Mouse (Mus musculus) MEL (cell line): ENCODE results near the gene Slc38a4. TPM values are rescaled to one million over a fixed set of nuclear protein-coding genes. Genes with fewer than 3 reads are reported as not detected.

Experiments used
- DNase-seq: peaks from one replicate; pipeline ENCODE4 v3.0.0; 2011; ENCODE audit warnings: low read depth, low spot score
- H3K27ac ChIP-seq: 2 replicates; pipeline ENCODE4 v1.5.1; 2012; ENCODE audit warnings: low read depth, mild to moderate bottlenecking, control low read depth, low read length, moderate library complexity; ENCODE audit not compliant: control insufficient read depth
- H3K27me3 ChIP-seq, 2 experiments: fragments of 150-350 bp in 1 of 2; sonication (generic) in 1 of 2; 2 replicates each; pipeline ENCODE4 v1.6.1; 2012; ENCODE audit warnings: low read length in 2 of 2, mild to moderate bottlenecking in 2 of 2, improper control_type of control experiment in 1 of 2, moderate library complexity in 1 of 2; ENCODE audit not compliant: insufficient read depth in 2 of 2, control insufficient read depth in 1 of 2
- H3K36me3 ChIP-seq, 2 experiments: 2 replicates each; pipeline ENCODE4 v1.6.1; 2012 to 2014; ENCODE audit warnings: low read length in 2 of 2, improper control_type of control experiment in 1 of 2, inconsistent platforms in 1 of 2, mild to moderate bottlenecking in 1 of 2; ENCODE audit not compliant: insufficient read depth in 2 of 2, control insufficient read depth in 1 of 2
- H3K4me1 ChIP-seq, 2 experiments: fragments of 150-350 bp in 1 of 2; sonication (generic) in 1 of 2; 2 replicates each; pipeline ENCODE4 v1.6.1; 2012; ENCODE audit warnings: low read length in 2 of 2, improper control_type of control experiment in 1 of 2, mild to moderate bottlenecking in 1 of 2; ENCODE audit not compliant: insufficient read depth in 2 of 2, control insufficient read depth in 1 of 2
- H3K4me3 ChIP-seq, 2 experiments: fragments of 150-350 bp in 1 of 2; sonication (generic) in 1 of 2; 2 replicates each; pipeline ENCODE4 v1.5.1; 2012; ENCODE audit warnings: low read depth in 2 of 2, low read length in 2 of 2, mild to moderate bottlenecking in 2 of 2, moderate library complexity in 2 of 2, control low read depth in 1 of 2, improper control_type of control experiment in 1 of 2; ENCODE audit not compliant: control insufficient read depth in 1 of 2, insufficient read depth in 1 of 2
- H3K79me2 ChIP-seq: 2 replicates; pipeline ENCODE4 v1.6.1; 2012; ENCODE audit warnings: mild to moderate bottlenecking, low read length, moderate library complexity; ENCODE audit not compliant: control insufficient read depth, poor library complexity, insufficient read depth
- H3K9ac ChIP-seq: 2 replicates; pipeline ENCODE4 v1.6.1; 2012; ENCODE audit warnings: low read depth, mild to moderate bottlenecking, control low read depth, low read length, moderate library complexity; ENCODE audit not compliant: control insufficient read depth, poor library complexity, severe bottlenecking
- H3K9me3 ChIP-seq: fragments of 150-350 bp; sonication (generic); replicated peaks from 2 replicates; pipeline ENCODE4 v1.6.1; 2012; ENCODE audit warnings: mild to moderate bottlenecking, low read length, improper control_type of control experiment, moderate library complexity; ENCODE audit not compliant: insufficient read depth
- BHLHE40 ChIP-seq: IDR thresholded peaks from 2 replicates; pipeline ENCODE4 v1.6.1; 2012; ENCODE audit warnings: low read depth, mild to moderate bottlenecking, inconsistent platforms, low read length, improper control_type of control experiment, borderline replicate concordance
- CTCF ChIP-seq, 3 experiments: IDR thresholded peaks in 2 of 3; conservative IDR thresholded peaks in 1 of 3; 2 replicates each; pipeline ENCODE4 v1.5.1; 2011 to 2012; ENCODE audit warnings: low read length in 3 of 3, low read depth in 2 of 3, mild to moderate bottlenecking in 2 of 3, improper control_type of control experiment in 1 of 3, inconsistent platforms in 1 of 3, mixed read lengths in 1 of 3, moderate library complexity in 1 of 3; ENCODE audit not compliant: control insufficient read depth in 1 of 3, insufficient read depth in 1 of 3, poor library complexity in 1 of 3, severe bottlenecking in 1 of 3
- E2F4 ChIP-seq: IDR thresholded peaks from 2 replicates; pipeline ENCODE4 v1.6.1; 2011; ENCODE audit warnings: low read depth, low read length, improper control_type of control experiment, borderline replicate concordance
- MAX ChIP-seq: IDR thresholded peaks from 2 replicates; pipeline ENCODE4 v1.6.1; 2011; ENCODE audit warnings: low read length, improper control_type of control experiment
- MYB ChIP-seq: IDR thresholded peaks from 2 replicates; pipeline ENCODE4 v1.6.1; 2011; ENCODE audit warnings: mild to moderate bottlenecking, low read depth, low read length, improper control_type of control experiment
- NRF1 ChIP-seq: IDR thresholded peaks from 2 replicates; pipeline ENCODE4 v1.6.1; 2014; ENCODE audit warnings: low read depth, mild to moderate bottlenecking, inconsistent platforms, low read length, improper control_type of control experiment, moderate library complexity; ENCODE audit not compliant: poor library complexity, insufficient read depth, severe bottlenecking
- POLR2A ChIP-seq, 2 experiments: IDR thresholded peaks; 2 replicates each; pipeline ENCODE4 v1.6.1; 2011 to 2012; ENCODE audit warnings: low read length in 2 of 2, mild to moderate bottlenecking in 2 of 2, control low read depth in 1 of 2, improper control_type of control experiment in 1 of 2, low read depth in 1 of 2, moderate library complexity in 1 of 2; ENCODE audit not compliant: control insufficient read depth in 1 of 2, insufficient read depth in 1 of 2, poor library complexity in 1 of 2
- POLR2AphosphoS5 ChIP-seq: IDR thresholded peaks from 2 replicates; pipeline ENCODE4 v1.6.1; 2012; ENCODE audit warnings: low read depth, borderline replicate concordance, mild to moderate bottlenecking, inconsistent platforms, low read length, moderate library complexity, mixed read lengths
- RAD21 ChIP-seq: IDR thresholded peaks from 2 replicates; pipeline ENCODE4 v1.6.1; 2011; ENCODE audit warnings: mild to moderate bottlenecking, low read depth, low read length, improper control_type of control experiment
- SMC3 ChIP-seq: IDR thresholded peaks from 2 replicates; pipeline ENCODE4 v1.6.1; 2011; ENCODE audit warnings: low read depth, low read length, improper control_type of control experiment
- TBP ChIP-seq: IDR thresholded peaks from 2 replicates; pipeline ENCODE4 v1.8.0; 2011; ENCODE audit warnings: low read depth, low read length, improper control_type of control experiment
- USF1 ChIP-seq: IDR thresholded peaks from 2 replicates; pipeline ENCODE4 v1.6.1; 2014; ENCODE audit warnings: low read depth, mild to moderate bottlenecking, inconsistent platforms, low read length, improper control_type of control experiment, moderate library complexity
- ZC3H11A ChIP-seq: IDR thresholded peaks from 2 replicates; pipeline ENCODE4 v1.6.1; 2012; ENCODE audit warnings: low read depth, mild to moderate bottlenecking, inconsistent platforms, low read length, improper control_type of control experiment
- polyA plus RNA-seq, 2 experiments: library from polyadenylated mRNA; stranded (reverse) in 1 of 2; unstranded in 1 of 2; fragments of >175 nt in 1 of 2; fragments of >200 nt in 1 of 2; gene quantifications; 2 replicates each; pipeline versions ENCODE4 v1.2.1 to v1.2.4; 2012; ENCODE audit warnings: low replicate concordance in 2 of 2, low read depth in 1 of 2; ENCODE audit not compliant: insufficient read length in 2 of 2, insufficient read depth in 1 of 2, missing spikeins in 1 of 2
- total RNA-seq: library from RNA; depleted of rRNA; stranded (reverse); fragments of 300-350 nt; gene quantifications from 2 replicates; pipeline ENCODE4 v1.2.3, GENCODE M21; 2012

Gene Slc38a4
- total and polyA plus RNA-seq, 3 experiments = not detected

DNA sequence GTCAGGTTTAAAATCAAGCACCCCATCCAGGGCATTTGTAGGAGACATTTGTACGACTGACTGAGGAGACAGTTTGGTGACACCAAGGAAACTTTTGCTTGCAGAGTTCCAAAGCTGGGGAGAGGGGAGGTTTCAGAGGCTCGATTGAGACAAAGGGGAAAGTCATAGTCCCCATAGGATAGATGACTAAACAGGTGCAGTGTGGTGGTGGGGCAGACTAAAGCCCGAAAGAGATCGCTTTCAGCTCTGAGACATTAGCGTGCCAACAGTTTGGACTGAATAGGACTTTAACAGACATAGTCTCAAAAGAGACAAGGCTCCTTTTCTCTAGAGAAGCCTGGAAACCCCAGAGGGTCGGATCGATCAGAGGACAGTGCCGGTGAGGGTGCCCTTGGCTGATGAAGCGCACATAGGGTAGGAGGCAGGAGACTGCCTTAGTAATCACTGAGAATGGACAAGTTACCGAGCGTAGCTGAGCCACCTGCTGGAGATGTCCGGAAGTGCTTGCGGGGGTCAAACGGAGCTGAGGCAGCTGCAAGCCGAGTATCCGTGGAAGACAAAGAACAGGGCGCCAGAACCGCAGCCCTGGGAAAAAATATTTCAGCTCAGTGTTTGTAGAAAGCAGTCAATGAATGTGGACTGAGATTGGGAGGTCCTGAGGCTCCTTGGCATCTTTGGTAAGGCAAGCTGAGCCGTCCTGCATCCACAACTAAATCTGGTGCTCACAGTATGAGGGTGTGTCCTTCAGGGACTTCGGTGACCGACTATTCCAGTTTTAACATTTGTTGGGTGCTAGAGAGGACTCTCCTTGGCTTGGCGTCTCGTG, 102.4 kb downstream of the Slc38a4 start:
- Histone ChIP-seq H3K79me2 (no peaks in the 10 kb centered on the region), H3K36me3 (no peaks in the 10 kb centered on the region), H3K27ac (no peak overlapping the region), H3K9ac (no peak overlapping the region), H3K4me3 (no peak overlapping the region), H3K4me1 (no peaks in the 10 kb centered on the region), H3K9me3 (no peaks in the 10 kb centered on the region), H3K27me3 (0 out of 4 replicates have a peak, but pooled peaks cover 0 to 3% of the 10 kb centered on the region in 2 experiments)
- TF ChIP-seq RAD21 = peak; percentile 52
- TF ChIP-seq ZC3H11A = peak; percentile 24; the same call in 1 of the 2 replicates
- TF ChIP-seq BHLHE40 = no peak
- TF ChIP-seq MAX = no peak
- peak; percentile 87 for TF ChIP-seq SMC3
- TF ChIP-seq CTCF (IDR thresholded peaks at IDR 0.05 in 2 of 3, conservative IDR thresholded peaks at IDR 0.05 in 1 of 3; ENCODE audit: control insufficient read depth in 1 of 3, insufficient read depth in 1 of 3, low read depth in 2 of 3, low read length in 3 of 3, poor library complexity in 1 of 3, severe bottlenecking in 1 of 3) = peak; percentile 68 to 86 (median 73)
- TF ChIP-seq POLR2A (IDR thresholded peaks at IDR 0.05; ENCODE audit: control insufficient read depth in 1 of 2, insufficient read depth in 1 of 2, low read depth in 1 of 2, low read length in 2 of 2, poor library complexity in 1 of 2) = 0 out of 4 replicates have a peak, but pooled peaks of 1 of the 2 experiments have one; percentile 31
- peak; percentile 46 for DNase-seq

DNA sequence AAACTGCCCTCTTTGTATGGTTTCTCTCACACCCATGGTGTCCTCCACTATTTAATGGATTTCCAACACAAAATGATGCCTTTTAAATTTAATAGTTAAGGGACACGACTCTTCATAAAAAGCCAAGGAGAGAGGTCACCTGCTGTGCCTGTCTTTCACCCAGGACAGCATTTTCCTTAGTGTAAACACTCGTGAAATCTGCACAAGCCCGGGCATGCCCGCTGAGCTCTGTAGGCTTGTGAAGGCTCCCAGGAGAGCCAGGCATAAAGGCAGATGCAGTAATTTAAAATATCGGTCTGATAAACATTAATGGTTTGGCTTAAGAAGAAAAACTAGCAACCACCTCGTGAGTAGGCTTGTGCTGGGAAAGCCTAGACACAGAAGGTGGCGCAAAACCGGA, 103.3 kb downstream of the Slc38a4 start:
- Histone ChIP-seq H3K27me3 (0 out of 4 replicates have a peak, but pooled peaks cover 0 to 3% of the 10 kb centered on the region in 2 experiments), H3K9me3 (no peaks in the 10 kb centered on the region), H3K79me2 (no peaks in the 10 kb centered on the region), H3K4me1 (no peaks in the 10 kb centered on the region), H3K9ac (no peak overlapping the region), H3K27ac (no peak overlapping the region), H3K36me3 (no peaks in the 10 kb centered on the region), H3K4me3 (no peak overlapping the region)
- no peak for DNase-seq
- TF ChIP-seq MYB (no peak), NRF1 (no peak), E2F4 (no peak)

DNA sequence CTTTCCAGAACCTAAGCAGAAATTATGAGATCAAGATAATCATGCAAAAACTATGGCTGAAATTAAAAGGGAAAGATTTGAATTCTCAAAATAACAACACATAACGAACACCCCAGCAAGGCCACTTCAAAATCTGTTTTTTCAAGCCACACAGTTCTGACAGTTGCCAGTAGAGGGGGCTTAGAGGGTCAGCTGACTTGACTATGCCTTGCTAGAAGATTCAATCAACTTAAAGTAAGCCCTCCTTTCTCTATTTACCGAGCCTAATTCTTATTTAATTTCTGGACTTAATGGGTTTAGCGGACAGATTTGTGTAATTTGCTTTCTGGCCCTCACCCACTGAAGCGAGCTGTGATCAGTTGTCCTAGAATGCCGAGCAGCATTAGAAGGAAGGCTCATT, 104.0 kb downstream of the Slc38a4 start:
- peak; percentile 25 for DNase-seq
- no peaks in the 10 kb centered on the region for H3K9me3 ChIP-seq
- no peaks in the 10 kb centered on the region for H3K4me1 ChIP-seq
- no peak overlapping the region for H3K27ac ChIP-seq
- 0 out of 4 replicates have a peak, but pooled peaks cover 0 to 3% of the 10 kb centered on the region in 2 experiments for H3K27me3 ChIP-seq
- no peaks in the 10 kb centered on the region for H3K36me3 ChIP-seq
- no peaks in the 10 kb centered on the region for H3K79me2 ChIP-seq
- no peak overlapping the region for H3K9ac ChIP-seq
- H3K4me3 ChIP-seq = no peak overlapping the region
- TF ChIP-seq TBP (no peak), CTCF (IDR thresholded peaks at IDR 0.05 in 2 of 3, conservative IDR thresholded peaks at IDR 0.05 in 1 of 3; ENCODE audit: control insufficient read depth in 1 of 3, insufficient read depth in 1 of 3, low read depth in 2 of 3, low read length in 3 of 3, poor library complexity in 1 of 3, severe bottlenecking in 1 of 3) (peak; percentile 5 to 40 (median 23); a peak in 2 of 6 replicates), SMC3 (peak; percentile 25; the same call in 1 of the 2 replicates), POLR2AphosphoS5 (no peak), USF1 (0 out of 2 replicates have a peak, but pooled peaks have one; percentile 37)
- TF ChIP-seq, all 39 proteins: peak for 3
